7 mouse cellular contexts compared by ENCODE assay signal in the genomic region with DNA sequence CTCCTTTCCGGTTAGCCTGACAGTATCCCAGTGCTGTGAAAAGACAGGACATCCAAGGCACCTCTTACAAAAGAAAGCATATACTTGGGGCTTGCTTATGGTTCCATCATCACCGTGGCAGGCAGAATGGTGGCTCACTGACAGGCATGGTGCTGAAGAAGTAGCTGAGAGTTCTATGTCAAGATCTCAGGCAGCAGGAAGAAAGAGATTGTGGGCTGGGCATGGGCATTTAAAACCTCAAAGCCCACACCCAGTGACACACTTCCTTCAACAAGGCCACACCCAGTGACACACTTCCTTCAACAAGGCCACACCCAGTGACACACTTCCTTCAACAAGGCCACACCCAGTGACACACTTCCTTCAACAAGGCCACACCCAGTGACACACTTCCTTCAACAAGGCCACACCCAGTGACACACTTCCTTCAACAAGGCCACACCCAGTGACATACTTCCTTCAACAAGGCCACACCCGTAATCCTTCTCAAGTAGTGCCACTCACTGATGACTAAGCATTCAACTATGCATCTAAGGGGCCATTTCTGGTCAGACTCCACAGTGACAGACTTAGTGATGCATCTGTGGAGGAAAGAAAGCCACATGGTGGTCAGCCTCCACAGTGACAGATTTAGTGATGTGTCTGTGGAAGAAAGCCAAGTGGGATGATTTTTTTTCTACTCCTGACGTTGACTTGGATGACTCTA. TPM values are rescaled to one million over a fixed set of nuclear protein-coding genes. Genes with fewer than 3 reads are reported as not detected.
A peak's percentile ranks its signal among the peaks of the same experiment; 100 is the strongest.
DNase-seq lines count a peak whose midpoint lies in the region; ATAC-seq lines count a peak whose summit lies in the region.

No protein-coding gene starts in this region.

- ATAC-seq in megakaryocyte progenitor cell, adult 5-6 weeks (replicated peaks; ENCODE audit: poor library complexity): 0 out of 2 replicates have a peak, but pooled peaks have one; percentile 26

- DNase-seq in 416B (ENCODE audit: low read depth) (peak; percentile 58), R1 (ENCODE audit: low read depth, low spot score) (peak; percentile 50)
- DNase-seq in CD4-positive, CD25-positive, alpha-beta regulatory T cell, adult 2 months (ENCODE audit: low read depth, low spot score): peak; percentile 20
- DNase-seq in c-Kit-negative CD71-positive TER-119-positive erythroid progenitor cells, embryonic 14.5 days (ENCODE audit: low read depth, low spot score): peak; percentile 33
- DNase-seq in induced T-regulatory cell, adult 2 months (ENCODE audit: low read depth): peak; percentile 47
- DNase-seq in naive thymus-derived CD4-positive, alpha-beta T cell, adult 2 months (ENCODE audit: low read depth): peak; percentile 15

RNA-seq across cellular contexts. Expression of a gene that starts 7.5 kb away (rescaled TPM):
- 9.8 and 13.1 TPM in 2 replicates for total RNA-seq in megakaryocyte progenitor cell, adult 5-6 weeks (2015)
- 14.9 and 15.8 TPM in 2 replicates for total RNA-seq in megakaryocyte progenitor cell, adult 5-6 weeks (2017)

RNA-seq across cellular contexts. Expression of a gene that starts 46.6 kb away (rescaled TPM):
- 0.78 TPM in 1 of 2 replicates, not detected in the other for total RNA-seq in megakaryocyte progenitor cell, adult 5-6 weeks (2015)
- total RNA-seq in megakaryocyte progenitor cell, adult 5-6 weeks (2017): 0.14 and 0.54 TPM in 2 replicates

Comparison
In these comparisons a context has a peak if more than half of its experiments do, and no peak if none do; other contexts are left out.
1. Peak in every context shown above with its lines: DNase-seq and ATAC-seq.